Mouse (Mus musculus): ENCODE measurements at regions not wholly inside any gene's neighbourhood (a gene's known extent, or its start where the extent isn't known, plus 50 kb on each side); places are given as distances from the start of the nearest gene placed in this dataset.

DNA sequence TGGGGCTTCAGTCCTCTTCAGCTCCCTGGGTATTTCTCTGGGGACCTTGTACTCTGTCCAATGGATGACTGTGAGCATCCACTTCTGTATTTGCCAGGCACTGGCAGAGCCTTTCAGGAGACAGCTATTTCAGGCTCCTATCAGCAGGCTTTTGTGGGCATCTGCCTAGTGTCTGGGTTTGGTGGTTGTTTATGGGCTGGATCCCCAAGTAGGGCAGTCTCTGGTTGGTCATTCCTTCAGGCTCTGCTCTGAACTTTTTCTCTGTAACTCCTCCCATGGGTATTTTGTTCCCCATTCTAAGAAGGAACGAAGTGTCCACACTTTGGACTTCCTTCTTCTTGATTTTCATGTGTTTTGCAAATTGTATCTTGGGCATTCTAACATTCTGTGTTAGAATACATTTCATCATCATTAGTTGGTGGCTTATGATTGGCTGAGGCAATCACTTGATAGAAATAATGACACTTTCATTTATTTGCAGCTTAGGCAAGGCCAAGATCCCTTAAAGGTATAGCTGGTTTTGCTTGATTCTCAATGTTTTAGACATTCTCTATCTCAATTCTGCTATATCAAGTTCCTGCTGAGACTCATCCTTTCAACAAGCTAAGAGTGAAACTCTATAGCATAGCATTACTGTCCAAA is 96.7 kb downstream of the Gcnt1 start:
- DNase-seq: peak; percentile 96

Data from heart, adult 11 months (tissue).